Mouse (Mus musculus) kidney, postnatal 0 days (tissue): ENCODE data around the gene Gm49378. TPM values are rescaled to one million over a fixed set of nuclear protein-coding genes. Genes with fewer than 3 reads are reported as not detected.

Experiments used
- ATAC-seq: fragments of 200-750 bp; cut with Nextera tagmentation; replicated peaks from 2 replicates; pipeline ENCODE4 v1.8.0; 2017; ENCODE audit warnings: low read depth, moderate number of reproducible peaks, moderate TSS enrichment, moderate library complexity; ENCODE audit not compliant: low FRiP score
- DNase-seq: peaks from one replicate; pipeline ENCODE4 v3.0.0-alpha.2; 2016; ENCODE audit warnings: low spot score
- H3K27ac ChIP-seq: fragments of 300-500 bp; sonication (generic); 2 replicates; pipeline ENCODE4 v1.5.1; 2014; ENCODE audit warnings: mild to moderate bottlenecking
- H3K27me3 ChIP-seq: fragments of 300-500 bp; sonication (generic); 2 replicates; pipeline ENCODE4 v1.6.1; 2014; ENCODE audit warnings: low read length, mixed read lengths; ENCODE audit not compliant: insufficient read depth
- H3K36me3 ChIP-seq: fragments of 300-500 bp; sonication (generic); 2 replicates; pipeline ENCODE4 v1.6.1; 2014; ENCODE audit warnings: low read length, mixed read lengths; ENCODE audit not compliant: insufficient read depth
- H3K4me1 ChIP-seq: fragments of 300-500 bp; sonication (generic); replicated peaks from 2 replicates; pipeline ENCODE4 v1.6.1; 2014; ENCODE audit warnings: antibody characterized with exemption, low read length, mixed read lengths; ENCODE audit not compliant: insufficient read depth
- H3K4me2 ChIP-seq: fragments of 300-500 bp; sonication (generic); 2 replicates; pipeline ENCODE4 v1.6.1; 2014; ENCODE audit warnings: mild to moderate bottlenecking, low read length, moderate library complexity, mixed read lengths
- H3K4me3 ChIP-seq: fragments of 300-500 bp; sonication (generic); replicated peaks from 2 replicates; pipeline ENCODE4 v1.5.1; 2014; ENCODE audit warnings: low read depth, low read length
- H3K9ac ChIP-seq: fragments of 300-500 bp; sonication (generic); 2 replicates; pipeline ENCODE4 v1.6.1; 2014; ENCODE audit warnings: low read depth, low read length
- H3K9me3 ChIP-seq: fragments of 300-500 bp; sonication (generic); replicated peaks from 2 replicates; pipeline ENCODE4 v1.6.1; 2016; ENCODE audit warnings: low read length, inconsistent platforms, mixed read lengths
- CTCF ChIP-seq: IDR thresholded peaks from 2 replicates; pipeline ENCODE4 v1.5.1; 2016; ENCODE audit warnings: antibody characterized with exemption, low read depth, mild to moderate bottlenecking, moderate library complexity
- WGBS: fragments of 180-500 bp; shearing (Covaris S2); extraction: QIAGEN DNeasy Blood & Tissue Kit; methylation state at CpG from one replicate; pipeline ENCODE4 v1.1.7; 2014; 5-methylcytosine and 5-hydroxymethylcytosine counted together
- polyA plus RNA-seq: library from polyadenylated mRNA; unstranded; fragments of >200 nt; fragmentation: Nextera tagmentation; extraction: Ambion mirVana; gene quantifications from 2 replicates; pipeline ENCODE4 v1.2.1, GENCODE M21; 2015

Gm49378 gene
- polyA plus RNA-seq, 1 experiment from 2014 or later = 1.8 TPM

DNA sequence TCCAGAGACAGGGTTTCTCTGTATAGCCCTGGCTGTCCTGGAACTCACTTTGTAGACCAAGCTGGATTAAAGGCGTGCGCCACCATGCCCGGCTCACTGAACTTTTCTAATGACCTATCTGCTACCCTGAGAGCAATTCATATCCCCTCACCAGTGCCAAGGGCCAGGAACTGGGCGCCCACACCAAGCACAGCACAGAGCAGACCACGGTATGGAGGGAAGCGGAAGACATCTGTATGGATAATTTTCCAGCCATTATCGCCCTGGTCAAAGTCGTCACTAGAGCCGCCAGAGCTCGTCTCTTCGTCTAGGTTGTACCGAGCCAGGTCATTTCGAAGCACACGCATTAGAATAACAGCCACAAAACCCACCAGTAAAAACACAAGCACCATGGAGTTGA is 3.1 kb upstream of the Gm49378 start:
- no peak for TF ChIP-seq CTCF
- Histone ChIP-seq H3K36me3 (peaks cover 35% of the 10 kb centered on the region; the same call in 1 of the 2 replicates), H3K9me3 (no peaks in the 10 kb centered on the region), H3K9ac (no peak overlapping the region), H3K27me3 (no peaks in the 10 kb centered on the region), H3K4me2 (no peak overlapping the region), H3K4me1 (peaks cover 7% of the 10 kb centered on the region), H3K27ac (no peak overlapping the region), H3K4me3 (no peak overlapping the region)
- 97% methylated on average over 14 of the region's 14 CpGs for WGBS
- no peak for DNase-seq
- ATAC-seq = no peak

DNA sequence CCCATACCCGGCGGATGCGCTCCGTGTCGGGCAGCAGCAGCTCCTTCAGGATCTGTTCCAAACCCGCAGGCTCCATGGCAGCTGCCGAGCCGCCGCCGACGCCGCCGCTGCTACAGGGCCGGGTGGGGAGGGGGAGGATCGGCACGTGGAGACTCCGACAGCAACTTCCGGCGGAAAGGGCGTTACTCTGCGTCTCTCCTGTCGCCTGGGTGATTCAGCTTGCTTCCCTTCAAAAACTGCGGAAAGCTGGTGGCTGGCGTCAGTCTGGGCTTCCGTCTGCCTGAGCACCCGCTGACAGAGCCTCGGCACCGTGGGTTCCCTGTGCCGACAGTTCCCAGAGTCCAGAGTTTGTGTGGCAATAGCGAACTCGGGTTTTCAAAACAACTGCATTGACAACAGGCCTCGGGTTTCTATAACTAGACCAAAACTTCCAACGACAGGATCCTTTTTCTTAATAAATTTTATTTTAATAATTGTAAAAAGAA is 2.1 kb downstream of the Gm49378 start, which contains the start of gene Ipo4:
TSS of gene Ipo4 (minus strand) at position 435 of the 485 bp plus-strand sequence.
- Histone ChIP-seq H3K27ac (no peak within 1 kb of the TSS; the same call in 1 of the 2 replicates), H3K9ac (peak within 1 kb of the TSS; percentile 66), H3K4me1 (no peaks in the 10 kb centered on the region), H3K4me3 (peak within 1 kb of the TSS; percentile 53), H3K27me3 (no peaks in the 10 kb centered on the region), H3K36me3 (peaks cover 57% of the 10 kb centered on the region), H3K4me2 (peak within 1 kb of the TSS; percentile 66), H3K9me3 (no peaks in the 10 kb centered on the region)
- DNase-seq = peak; percentile 96
- under 1% methylated on average over 33 of the region's 33 CpGs for WGBS
- TF ChIP-seq CTCF = no peak
- peak; percentile 84 for ATAC-seq

DNA sequence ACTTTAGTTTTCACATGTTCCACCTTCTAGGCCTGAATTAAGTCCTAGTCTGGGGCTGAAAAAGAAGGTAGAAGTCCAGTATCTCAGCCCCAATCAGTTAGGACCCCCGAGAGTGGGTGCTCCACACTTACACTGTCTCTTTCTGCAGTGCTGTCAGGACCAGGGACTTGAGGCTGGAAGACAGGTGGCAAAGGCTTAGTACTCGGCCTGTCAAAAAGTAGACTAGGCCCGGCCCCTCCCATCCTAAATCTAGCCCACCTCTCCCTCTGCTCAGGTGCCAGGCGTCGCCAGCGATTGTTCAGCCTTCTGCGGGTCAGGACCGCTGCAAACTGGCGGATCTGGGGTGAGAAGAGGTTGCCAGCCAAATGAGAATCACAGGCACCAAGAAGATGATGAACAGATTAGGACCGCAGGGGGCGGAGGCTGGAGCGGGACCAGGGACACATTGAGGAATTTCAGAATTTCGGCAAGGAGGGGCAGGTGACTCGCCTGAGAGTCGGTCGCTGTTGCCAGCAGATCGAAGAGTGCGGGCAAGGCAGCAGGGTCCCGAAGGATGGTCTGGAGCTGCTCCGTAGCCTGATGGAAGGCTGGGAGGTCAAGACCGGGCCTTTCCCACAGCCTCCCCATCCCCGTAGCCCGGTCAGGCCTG is 2.7 kb downstream of the Gm49378 start:
- no peak for TF ChIP-seq CTCF
- no peak overlapping the region; the same call in 1 of the 2 replicates for H3K27ac ChIP-seq
- 4% methylated on average over 23 of the region's 23 CpGs for WGBS
- peak; percentile 34 for DNase-seq
- peak overlapping the region; percentile 66 for H3K4me2 ChIP-seq
- no peaks in the 10 kb centered on the region for H3K27me3 ChIP-seq
- peaks cover 57% of the 10 kb centered on the region for H3K36me3 ChIP-seq
- ATAC-seq = peak; percentile 10; the same call in 1 of the 2 replicates
- H3K4me3 ChIP-seq = peak overlapping the region; percentile 53
- no peaks in the 10 kb centered on the region for H3K9me3 ChIP-seq
- no peaks in the 10 kb centered on the region for H3K4me1 ChIP-seq
- peak overlapping the region; percentile 66 for H3K9ac ChIP-seq

DNA sequence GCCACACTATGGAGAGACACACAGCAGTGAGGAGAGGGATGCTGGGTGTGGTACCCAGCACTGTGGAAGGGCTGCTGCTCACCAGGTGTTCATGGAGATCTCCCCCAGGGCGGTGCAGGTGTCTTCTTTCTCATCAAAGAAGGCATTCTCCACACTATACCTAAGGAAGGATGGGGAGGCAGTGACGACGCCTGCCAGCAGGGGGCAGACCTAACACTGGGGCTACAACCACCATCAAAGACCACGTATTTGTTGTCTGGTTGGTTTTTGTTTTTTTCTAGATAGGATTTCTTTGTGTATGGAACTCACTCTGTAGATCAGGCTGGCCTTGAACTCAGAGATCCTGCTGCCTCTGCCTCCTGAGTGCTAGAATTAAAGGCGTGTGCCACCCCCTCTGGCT is 8.4 kb downstream of the Gm49378 start:
- Histone ChIP-seq H3K27ac (no peak overlapping the region), H3K27me3 (no peaks in the 10 kb centered on the region), H3K9ac (no peak overlapping the region), H3K4me2 (no peak overlapping the region), H3K36me3 (peaks cover 86% of the 10 kb centered on the region), H3K9me3 (no peaks in the 10 kb centered on the region), H3K4me1 (no peaks in the 10 kb centered on the region), H3K4me3 (no peak overlapping the region)
- ATAC-seq (no peak), DNase-seq (peak; percentile 27)
- WGBS = 51% methylated on average over 5 of the region's 5 CpGs
- peak; percentile 76 for TF ChIP-seq CTCF

DNA sequence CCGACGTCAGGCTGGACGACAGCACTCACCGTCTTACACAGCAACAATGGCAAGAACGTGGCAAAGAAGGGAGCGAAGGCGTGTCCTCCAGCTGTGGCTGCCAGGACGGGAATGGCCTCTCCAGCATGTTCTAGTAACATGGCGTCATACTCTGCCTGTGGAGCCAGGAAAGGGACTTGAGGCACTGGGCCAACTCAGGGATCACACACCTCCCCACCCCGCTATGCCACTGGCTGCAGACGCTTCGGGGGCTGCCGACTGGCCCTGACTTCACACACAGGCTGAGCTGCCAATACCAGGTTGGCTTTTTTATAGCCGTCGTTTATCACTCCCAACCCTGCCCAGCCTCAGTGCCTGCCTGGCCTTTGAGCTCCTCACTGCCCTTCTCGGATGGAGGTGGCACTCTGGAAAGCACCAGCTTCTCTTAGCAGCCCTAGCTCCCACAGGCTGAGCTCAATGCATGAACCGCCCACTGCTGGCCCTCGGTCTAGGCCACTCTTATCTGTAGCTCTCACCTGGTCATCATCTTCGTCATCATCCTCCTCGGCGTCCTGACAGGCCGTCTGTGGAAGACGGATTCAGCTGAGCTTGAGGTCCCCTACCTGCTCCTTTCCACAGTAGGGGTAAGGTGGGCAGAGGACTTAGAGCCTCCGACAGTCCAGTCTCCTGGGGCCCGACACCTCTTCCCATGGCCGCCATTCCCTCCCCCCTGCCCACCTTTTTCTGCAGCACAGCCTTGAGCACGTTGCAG is 9.4 kb downstream of the Gm49378 start:
- H3K36me3 ChIP-seq = peaks cover 82% of the 10 kb centered on the region
- H3K4me1 ChIP-seq = no peaks in the 10 kb centered on the region
- DNase-seq (no peak), ATAC-seq (no peak)
- H3K9me3 ChIP-seq = no peaks in the 10 kb centered on the region
- H3K9ac ChIP-seq = no peak overlapping the region
- no peak overlapping the region for H3K27ac ChIP-seq
- no peak overlapping the region for H3K4me3 ChIP-seq
- TF ChIP-seq CTCF = no peak
- 72% methylated on average over 27 of the region's 27 CpGs for WGBS
- no peaks in the 10 kb centered on the region for H3K27me3 ChIP-seq
- no peak overlapping the region for H3K4me2 ChIP-seq

DNA sequence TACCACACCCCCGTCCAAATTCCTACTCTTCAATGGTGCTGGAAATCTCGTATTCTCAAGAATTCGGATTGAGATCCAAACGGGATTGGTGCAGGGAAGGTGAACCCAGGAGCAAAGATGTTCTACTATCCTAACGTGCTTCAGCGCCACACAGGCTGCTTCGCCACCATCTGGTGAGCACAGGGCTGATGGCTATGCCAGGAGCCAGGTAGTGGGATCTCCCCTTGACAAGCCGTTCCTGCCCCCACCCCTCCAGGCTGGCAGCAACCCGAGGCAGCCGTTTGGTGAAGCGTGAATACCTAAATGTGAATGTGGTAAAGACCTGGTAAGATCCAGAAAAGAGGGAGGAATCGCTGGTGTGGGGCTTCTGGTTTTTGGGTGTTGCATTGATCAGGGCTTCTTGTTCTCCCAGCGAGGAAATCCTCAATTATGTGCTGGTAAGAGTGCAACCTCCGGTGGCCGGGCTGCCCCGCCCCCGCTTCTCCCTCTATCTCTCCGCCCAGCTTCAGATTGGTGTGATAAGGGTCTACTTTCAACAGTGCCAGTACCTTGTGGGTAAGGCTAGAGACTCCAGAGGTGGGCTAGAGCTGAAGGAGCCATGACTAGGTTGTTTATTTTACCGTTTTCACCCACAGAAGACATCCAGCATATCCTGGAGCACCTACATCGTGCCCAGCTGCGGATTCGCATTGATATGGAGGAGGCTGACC is 19.1 kb downstream of the Gm49378 start:
- TF ChIP-seq CTCF = no peak
- no peak for ATAC-seq
- no peaks in the 10 kb centered on the region for H3K36me3 ChIP-seq
- H3K27ac ChIP-seq = no peak overlapping the region
- H3K27me3 ChIP-seq = no peaks in the 10 kb centered on the region
- peak overlapping the region; percentile 51 for H3K4me2 ChIP-seq
- H3K9me3 ChIP-seq = no peaks in the 10 kb centered on the region
- no peak overlapping the region for H3K9ac ChIP-seq
- DNase-seq = no peak
- peak overlapping the region; percentile 15; the same call in 1 of the 2 replicates for H3K4me3 ChIP-seq
- 33% methylated on average over 22 of the region's 22 CpGs for WGBS
- H3K4me1 ChIP-seq = no peaks in the 10 kb centered on the region
